Mouse (Mus musculus) adrenal gland, postnatal 36 days (tissue): Measurements from ENCODE around the gene Gm20388. TPM values are rescaled to one million over a fixed set of nuclear protein-coding genes. Genes with fewer than 3 reads are reported as not detected.

Experiments used
- DNase-seq, 2 experiments: peaks; one replicate each; pipeline ENCODE4 v3.0.0; 2021; ENCODE audit warnings: mixed read lengths in 1 of 2
- total RNA-seq, 2 experiments: library from RNA; stranded (reverse); gene quantifications; 2 replicates each; pipeline ENCODE4 v1.2.3; 2021

The Gm20388 gene
- total RNA-seq, 2 experiments from 2014 or later = 2.4 to 7.4 TPM

DNA sequence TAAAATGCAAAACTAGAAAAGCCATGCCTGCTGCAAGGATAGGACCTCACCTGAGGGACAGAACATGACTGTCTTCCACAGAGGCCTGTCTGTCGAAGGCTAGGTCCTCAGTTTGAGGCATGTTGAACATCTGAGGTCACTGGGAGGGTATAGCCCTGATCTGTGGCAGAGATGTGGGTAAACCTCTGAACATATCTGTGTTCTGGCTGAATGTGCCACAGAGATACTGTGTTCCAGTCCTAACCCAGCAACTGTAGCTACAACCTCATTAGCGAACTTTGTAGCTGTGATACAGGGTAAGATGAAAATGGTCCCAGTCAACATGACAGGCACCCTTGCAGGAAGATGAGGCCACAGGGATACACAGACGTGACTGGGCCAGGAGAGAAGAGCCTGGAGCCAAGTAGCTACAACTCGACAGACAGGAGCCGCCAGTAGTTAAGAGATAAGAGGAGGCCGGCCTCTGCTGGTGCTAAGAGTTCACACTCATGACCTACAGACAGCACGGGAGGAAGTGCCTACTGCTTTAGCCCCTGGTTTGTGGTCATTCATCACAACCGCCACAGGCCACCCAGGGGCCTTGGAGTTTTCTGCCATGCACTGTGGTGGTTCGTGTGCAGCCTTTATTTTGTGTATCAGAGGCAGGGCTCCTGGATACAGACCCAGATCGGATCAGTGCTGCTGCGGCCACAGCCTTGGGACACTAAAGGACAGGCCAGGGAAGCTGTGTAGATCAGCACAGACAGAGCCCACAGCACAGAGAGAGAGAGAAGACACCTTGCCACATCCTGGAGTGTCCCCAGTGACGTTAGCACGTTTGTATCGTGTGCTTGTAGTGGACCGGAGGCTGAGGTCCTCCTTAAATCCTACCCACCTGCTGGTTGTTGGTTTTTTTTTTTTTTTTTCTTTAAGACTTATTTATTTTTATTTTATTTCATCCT is 2439.0 kb downstream of the Gm20388 start:
- no peak for DNase-seq

DNA sequence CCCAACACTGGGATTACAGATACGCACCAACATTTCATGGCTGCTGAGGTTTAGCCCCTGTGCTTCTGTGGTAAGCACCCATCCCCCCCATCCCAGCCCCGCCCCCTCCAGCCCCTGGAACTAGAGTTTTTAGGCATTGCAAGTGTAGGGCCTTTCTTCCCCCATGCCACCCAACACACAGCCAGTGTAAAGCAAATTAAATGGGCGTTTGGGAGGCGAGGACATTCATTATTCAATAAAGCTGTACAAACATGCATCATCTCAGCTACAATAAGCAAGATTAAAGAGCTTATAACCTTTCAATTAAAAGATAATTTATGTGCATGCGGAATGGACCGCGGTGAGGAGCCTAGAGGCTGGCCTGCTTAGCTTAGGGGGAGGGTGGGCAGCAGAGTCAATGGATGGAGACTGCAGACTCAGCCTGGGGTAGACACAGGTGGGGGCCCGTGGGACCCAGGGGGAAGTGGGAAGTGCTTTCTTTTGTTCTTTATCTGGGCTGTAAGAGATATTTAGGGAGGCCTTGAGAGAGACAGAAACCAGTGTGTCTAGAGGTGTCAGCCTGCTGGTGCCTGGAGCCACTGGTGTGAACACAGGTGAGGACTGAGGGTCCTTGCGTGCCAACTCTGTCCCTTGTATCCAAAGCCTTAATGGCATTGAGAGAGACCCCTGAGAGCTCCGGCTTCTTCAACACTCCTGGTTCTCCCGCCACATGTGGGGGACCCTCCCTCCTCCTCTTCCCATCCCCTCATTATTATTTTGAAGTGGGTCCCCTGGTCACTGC is 2439.9 kb downstream of the Gm20388 start:
- no peak for DNase-seq

DNA sequence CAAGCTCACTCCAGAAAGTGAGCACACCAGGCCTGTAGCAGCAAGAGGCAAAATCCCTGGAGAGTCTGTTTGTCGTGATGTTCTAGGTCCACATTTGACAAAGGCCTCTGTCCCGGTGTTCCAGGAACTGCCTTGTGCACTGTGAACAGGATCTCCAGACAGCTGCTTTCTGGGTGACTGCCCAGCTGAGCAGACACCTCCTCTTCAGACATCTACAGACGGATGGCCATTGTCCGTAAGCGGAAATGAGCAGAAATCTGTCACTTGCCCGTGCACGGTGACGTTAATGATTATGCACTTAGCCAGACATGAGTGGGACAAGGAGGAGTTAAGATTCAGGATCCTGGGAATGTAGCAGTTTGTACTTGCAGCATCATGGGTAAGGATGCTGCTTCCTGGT is 2443.5 kb downstream of the Gm20388 start:
- DNase-seq = no peak

DNA sequence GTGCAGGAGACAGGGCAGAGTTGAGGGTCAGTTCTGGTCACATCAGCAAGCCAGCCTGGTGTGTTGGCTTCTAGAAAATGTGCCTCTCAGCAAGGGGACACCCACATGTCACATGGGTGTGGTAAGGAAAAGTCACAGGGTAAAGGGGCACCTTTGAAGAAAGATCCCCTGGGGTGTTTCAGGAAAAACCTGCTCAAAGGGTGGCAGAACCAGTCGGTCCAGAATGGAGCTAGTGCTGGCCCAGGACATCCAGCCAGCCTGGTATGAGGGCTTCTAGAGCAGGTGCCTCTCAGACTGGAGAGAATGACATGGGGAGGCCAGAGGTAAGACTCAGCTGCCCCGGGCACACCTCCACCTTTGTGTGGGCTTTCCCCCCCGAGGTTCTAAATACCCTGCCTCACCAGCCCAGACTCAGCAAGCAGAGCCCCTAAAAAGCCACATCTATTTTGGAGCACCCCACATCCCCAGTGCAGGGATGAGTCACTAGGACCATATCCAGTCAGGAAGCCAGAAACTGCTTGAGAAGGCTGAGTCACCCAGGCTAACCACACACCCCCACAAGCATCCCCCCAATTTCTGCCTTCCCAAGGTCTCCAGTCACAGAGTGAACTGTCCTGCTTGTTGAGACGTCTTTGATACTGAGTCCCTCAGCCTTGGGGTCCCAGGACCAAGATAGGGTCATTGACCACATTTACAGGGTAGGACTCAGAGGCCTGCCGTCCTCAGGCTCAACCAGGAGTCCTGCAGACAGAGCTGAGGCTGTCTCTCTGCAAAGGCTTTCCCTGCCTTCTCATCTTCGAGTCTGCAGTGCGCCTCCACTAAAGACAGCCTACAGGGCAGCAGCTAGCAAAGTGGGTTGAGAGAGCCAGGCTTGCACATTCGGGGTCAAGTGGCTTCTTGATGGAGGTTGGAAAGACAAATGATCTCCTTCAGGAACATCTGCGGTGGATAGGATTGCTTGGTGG is 2445.3 kb downstream of the Gm20388 start:
- DNase-seq = peak in 1 of 2 experiments; percentile 42

DNA sequence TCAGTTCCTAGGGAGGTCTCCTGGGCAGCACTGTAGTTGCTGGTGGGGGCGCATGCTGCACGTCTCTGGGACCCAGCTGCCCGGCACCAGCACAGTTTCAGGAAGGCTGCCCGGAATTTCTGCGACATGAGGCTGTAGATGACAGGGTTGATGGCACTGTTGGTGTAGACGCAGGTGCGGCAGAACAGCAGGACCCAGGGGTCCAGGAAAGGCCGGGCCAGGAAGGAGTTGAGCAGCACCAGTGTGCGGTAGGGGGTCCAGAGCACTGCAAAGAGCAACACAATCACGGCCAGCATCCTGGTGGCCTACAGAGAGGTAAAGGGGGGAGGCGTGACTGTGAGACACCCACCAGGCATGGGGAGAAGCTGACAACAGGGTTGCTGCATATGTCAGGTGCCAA is 2446.6 kb downstream of the Gm20388 start:
- no peak for DNase-seq

DNA sequence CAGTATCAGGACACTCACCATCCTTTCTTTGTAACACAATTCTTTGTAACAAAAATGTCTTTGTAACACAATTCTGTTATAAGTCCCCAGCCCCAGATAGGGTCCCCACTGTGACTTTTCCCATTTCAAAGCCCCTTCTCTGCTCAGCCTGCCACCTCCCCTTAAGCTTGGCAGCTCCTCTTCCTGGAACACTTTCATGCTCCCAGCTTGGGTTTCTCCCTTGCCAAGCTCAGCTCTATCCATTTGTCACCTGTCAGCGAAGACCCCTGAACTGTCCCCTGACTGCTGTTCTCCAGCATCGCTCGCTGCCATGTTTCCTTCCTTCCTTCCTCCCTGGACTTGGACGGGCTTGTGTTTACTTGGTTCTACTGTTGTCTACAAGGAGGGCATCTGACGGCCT is 2447.0 kb downstream of the Gm20388 start:
- DNase-seq = no peak

DNA sequence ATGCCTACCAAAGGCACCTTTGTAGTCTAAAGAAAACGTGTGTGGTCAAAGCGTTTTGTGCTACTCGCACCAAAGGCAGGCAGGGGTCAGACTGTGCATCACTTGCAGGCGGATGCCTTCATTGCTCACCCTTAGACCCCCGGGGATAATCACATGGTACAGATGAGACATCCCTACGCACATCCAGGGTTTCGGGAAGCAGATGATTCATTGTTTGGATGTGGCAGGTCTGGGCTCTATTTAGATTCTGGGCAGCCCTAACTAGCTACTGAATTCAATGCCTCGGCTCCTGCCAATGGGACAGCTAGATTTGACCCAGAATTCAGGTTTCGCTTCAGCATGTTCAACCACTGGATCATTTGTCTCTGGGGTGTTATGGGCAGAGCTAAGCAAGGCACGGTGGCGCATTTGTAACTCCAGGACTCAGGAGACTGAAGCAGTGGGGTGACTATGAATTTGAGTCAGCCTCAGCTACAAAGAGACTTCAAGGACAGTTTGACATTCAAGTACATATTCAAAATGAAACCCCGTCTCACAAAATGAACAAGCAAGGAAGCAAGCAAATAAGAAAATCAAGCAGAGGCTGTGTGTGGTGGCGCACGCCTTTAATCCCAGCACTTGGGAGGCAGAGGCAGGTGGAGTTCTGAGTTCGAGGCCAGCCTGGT is 2448.6 kb downstream of the Gm20388 start:
- DNase-seq = peak in 1 of 2 experiments; percentile 27

DNA sequence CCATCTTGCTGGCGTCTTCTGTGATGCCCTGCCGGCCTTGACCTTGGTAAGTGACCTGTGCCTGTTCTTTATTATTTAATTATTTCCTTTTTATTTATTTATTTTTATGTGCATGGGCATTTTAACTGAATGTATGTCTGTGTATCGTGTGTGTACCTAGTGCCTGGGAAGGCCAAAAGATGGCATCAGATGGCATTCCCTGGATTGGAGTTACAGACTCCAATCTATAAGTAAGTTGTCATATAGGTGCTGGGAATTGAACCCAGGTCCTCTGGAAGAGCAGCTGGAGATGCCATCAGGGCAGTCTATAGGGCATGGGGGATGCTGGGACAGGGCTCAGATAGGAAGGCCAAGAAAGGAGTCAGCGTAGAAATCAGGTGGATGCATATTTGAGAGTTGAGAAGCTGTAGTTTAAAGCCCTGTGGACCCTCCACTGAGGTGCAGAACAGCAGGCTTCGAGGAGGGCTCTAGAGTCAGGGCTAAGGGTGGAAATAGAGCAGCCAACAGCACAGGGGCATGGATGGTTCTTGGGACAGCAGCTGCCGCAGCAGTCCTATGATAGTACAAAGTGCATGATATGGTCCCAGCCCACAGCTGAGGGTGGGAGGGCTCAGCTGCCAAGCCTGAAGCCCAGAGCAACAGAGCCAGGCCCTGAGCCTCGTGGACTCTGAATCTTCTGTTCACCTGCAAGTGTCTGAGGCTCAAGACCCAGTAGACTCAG is 2450.2 kb downstream of the Gm20388 start, which contains the start of gene Trhr2:
Gene Trhr2, minus strand, starts transcription at position 51 of the 721 bp plus-strand sequence.
- no peak for DNase-seq

DNA sequence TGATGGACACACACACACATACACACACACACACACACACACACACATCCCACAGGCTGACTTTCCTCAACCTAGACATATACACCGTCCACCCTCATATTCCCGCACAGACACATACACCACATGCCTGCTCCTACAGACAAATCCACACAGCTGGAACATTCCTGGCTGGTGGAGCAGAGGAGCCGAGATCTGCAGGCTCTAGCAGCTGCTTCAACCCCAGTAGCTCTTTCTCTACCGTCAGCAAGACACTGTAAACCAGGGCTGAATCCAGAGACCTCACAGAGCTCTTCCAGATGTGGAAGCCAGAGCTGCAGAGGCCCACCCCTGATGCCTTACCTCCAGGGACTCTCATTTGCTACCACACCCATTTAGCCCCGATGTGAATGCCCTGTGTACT is 2451.6 kb downstream of the Gm20388 start:
- DNase-seq = no peak

DNA sequence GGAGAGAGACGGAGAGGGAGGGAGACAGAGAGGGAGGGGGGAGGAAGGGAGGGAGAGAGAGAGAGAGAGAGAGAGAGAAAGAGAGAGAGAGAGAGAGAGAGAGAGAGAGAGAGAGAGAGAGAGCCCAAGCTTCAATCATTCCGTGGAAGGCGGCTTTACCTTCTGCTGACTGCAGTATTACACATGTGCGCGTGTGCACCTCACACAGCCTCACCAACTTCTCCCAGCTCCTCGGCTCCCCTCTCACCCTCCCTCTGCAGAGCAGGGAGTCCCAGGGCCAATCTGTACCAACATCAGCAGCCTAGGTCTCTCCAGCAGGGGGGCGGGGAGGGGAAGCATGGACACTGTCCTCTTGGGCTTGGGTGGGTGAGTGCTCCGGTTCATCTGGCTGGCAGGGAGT is 2452.3 kb downstream of the Gm20388 start:
- DNase-seq = no peak

DNA sequence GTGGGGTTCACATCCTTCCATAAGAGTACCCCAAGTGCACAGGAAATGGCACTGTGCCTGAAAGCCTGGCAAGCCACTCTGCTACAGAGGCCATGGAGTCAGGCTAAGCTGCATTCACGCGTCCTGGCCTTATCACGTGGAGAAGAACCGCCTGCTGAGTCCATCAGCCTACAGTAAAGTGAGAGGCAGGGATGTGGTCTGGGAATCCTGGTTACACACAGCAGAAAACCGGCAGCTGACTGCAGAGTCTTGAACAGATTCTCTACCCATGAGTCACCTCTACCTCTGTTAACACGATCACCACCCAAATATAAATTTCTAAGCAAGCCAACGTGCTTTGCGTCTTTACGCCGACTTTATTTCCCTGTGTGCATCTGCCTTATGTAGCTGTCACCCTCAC is 2457.9 kb downstream of the Gm20388 start:
- no peak for DNase-seq

DNA sequence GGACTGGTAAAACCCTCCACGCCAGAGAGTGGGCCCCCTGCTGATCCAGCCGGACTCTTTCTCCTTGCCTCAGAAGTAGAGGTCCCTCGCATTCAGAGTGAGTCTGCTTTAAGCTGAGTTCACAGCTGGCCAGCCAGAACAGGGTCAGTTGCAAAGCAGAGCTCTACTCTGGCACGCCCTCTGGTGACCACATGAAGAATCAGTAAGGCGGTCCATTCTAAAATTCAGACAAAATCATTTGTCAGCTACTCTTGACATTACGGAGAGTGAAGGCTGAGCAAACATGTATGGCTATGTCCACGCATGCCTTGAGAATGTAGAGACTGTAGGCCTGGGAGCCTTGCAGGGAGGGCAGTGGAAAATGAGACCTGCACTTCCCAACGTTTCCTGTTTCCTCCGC is 2459.0 kb downstream of the Gm20388 start:
- DNase-seq = peak; percentile 77 to 81

DNA sequence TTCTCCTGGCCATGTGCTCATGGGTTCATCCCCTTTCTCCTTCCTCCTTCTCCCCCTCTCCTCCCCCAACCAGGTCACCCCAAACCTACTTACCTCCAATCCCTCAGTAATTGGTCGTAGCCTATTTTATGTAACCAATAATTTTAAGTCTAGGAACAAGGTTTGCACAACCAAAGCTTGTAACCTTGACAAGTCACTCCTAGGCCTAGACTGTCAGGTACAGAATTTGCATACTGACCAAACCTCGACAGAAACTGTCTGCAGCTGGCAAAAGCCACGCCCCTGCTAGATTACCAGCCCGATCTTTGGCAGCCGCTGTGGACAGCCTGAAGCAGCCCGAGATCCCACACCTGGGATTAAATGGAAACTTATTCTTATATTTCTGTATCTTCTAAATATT is 2461.1 kb downstream of the Gm20388 start:
- DNase-seq = no peak

DNA sequence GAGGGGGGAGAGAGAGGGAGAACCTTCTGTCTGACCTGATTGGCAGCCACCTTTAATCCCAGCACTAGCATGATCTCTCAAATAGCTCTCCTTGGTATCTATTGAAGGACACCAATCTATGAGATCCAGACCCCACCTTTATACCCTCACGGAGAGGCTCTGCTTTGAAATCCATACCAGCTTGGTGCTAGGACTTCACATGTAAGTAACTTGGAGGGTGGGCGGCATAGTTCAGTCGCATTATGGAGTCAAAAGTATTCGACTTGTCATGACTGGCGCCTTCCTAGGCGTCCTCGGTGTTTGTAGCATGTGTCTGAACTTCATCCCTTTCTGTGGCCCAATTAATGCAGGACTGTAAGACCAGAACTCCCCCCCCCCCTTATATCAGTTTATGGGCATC is 2464.7 kb downstream of the Gm20388 start:
- DNase-seq = no peak

DNA sequence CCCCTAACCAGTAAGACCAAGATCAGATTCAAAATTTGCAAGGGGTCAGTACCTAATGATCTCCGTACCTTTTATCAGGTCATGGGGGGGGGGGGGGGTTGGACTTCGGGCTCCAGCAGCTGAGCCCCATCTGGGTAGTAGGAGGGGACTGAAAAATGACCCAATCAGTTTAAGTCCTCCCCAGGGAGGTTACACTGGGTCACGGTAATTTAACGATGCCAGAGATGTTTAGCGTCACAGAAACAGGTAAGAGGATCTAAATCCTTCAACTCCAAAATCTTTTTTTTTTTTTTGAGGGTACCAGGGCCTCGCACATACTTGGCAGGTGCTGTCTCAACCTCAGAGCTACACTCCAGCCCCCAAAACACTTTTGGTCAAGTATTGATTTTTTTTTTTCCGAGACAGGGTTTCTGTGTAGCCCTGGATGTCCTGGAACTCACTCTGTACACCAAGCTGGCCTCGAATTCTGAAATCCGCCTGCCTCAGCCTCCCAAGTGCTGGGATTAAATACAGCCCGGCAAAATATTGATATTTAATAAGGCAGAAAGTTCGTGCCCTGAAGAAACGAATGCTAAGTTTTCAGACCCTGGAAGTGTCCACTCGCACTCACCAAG is 2465.2 kb downstream of the Gm20388 start:
- DNase-seq = no peak

DNA sequence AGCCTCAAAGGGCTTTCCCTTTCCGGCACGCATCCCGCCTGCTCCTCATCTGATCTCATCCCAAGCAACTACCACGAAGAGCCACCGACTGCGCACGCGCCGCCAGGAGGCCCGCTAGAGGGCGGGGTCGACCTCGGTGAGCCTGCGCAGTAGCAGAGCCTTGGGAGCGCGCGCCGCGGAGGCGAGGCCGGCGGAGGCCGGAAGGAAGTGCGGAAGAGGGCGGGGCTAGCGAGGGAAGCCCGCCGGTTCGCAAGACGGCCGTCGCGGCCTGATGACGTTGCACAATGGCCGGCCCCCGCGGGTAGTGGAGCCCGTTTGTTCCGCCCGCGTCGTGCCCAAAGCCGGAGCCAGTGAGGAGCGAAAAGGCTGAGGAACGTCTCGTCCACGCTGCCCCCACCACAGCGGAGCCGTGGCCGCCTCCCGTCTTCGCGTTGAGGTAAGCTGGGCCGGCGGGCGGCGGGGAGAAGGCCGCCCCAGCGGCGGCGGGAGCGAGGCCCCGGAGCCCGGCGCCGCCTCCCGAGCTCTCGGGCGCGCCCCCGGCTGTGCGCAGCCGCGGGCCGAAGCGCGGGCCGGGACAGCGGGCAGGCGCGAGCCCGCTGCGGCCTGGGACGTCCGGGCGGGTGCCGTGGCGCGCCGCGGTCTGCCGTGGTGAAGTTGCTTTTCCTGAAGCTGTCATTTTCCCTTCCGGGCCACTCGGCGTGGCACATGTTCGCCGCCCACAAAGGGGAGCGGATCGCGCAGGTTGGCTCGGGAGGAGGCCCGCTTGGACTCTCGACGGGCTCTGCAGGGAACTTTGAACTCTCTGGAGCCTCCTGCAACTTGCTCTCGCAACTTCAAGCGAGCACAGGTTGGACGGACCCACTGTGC is 2466.0 kb downstream of the Gm20388 start, which contains the start of gene Zc3h18:
Gene Zc3h18, plus strand, starts transcription at position 245 of the 867 bp plus-strand sequence.
- peak; percentile 100 for DNase-seq

DNA sequence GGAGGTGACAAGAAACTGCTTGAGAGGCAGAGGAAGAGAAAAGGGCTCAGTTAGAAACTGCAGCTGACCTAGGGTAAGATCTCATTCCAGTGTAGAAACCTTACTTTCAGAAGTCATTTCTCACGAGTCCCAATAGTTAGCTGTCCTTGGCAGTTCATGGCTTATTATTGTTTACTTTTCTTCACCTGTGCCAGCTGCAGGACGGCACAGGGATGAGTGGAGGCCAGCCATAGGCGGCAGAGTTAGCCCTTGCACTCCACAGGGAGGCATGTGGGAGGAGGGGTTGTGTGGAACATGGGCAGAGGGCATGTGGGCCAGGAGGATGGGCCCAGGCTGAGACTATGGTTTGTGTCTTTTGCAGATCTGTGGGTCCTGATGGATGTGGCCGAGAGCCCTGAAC is 2472.4 kb downstream of the Gm20388 start:
- no peak for DNase-seq

DNA sequence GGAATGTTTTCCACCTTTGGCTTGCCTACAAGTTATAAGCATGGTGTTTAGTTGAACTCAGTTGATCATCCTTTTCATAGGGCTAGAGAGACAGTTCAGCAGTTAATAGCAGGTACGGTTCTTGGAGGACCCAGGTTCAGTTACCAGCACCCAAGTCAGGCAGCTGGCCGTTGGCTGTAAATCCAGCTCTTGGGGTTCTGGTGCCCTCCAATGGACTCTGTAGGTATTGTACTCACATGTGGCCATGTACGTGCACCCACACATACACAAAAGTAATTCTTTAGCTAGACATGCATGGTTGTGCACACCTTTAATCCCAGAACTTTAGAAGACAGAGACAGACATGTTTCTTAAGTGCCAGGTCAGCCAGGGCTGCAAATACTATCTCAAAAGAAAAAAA is 2478.7 kb downstream of the Gm20388 start:
- no peak for DNase-seq

DNA sequence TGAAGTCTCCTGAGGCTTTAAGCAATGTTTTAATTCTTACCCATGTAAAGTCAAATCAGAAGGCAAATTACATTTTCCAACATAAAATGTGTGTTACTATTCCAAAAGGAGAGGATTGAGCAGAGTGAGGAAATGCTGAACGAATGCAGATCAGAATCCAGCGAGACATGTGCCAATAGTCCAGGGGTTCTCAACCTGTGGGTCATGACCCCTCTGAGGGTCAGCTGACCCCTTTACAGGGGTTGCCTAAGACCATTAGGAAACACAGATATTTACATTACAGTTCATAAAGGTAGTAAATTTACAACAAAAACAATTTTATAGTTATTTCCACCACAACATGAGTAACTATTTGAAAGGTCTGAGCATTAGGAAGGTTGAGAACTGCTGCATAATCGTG is 2480.1 kb downstream of the Gm20388 start:
- no peak for DNase-seq
